Mouse (Mus musculus): Measurements from ENCODE around the gene Rab11fip5.

DNA sequence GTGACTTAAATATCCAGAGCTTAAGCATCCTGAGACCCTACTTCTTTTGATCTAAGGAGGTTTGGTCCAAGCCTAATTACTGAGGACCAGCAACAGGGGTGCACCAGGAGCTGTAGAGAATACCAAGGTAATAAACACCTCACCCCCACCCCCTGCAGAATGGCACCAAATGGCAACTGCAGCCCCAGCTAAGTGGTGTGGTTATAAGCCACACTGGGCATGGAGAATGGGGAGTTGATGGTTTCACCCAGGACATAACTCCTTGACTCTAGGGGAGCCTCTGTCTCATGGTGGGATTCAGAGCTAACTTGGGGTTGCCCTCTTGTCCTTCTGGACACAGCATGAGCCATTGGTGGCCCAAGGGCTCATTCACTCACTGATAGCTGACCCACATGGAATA lies 40.2 kb downstream of the Rab11fip5 start:
- TF ChIP-seq CTCF (IDR thresholded peaks at IDR 0.05; ENCODE audit: extremely low read depth, insufficient read length, insufficient replicate concordance, low read depth, low read length) (no peak), POLR2A (IDR thresholded peaks at IDR 0.05; ENCODE audit: low read depth, low read length) (no peak)
